Mouse (Mus musculus) urinary bladder, postnatal 36 days (tissue): Measurements from ENCODE around the gene Gm14862.

ENCODE experiments used
- DNase-seq, 2 experiments: peaks; one replicate each; pipeline ENCODE4 v3.0.0; 2022; ENCODE audit warnings: low spot score in 2 of 2, mixed read lengths in 1 of 2

The Gm14862 gene

DNA sequence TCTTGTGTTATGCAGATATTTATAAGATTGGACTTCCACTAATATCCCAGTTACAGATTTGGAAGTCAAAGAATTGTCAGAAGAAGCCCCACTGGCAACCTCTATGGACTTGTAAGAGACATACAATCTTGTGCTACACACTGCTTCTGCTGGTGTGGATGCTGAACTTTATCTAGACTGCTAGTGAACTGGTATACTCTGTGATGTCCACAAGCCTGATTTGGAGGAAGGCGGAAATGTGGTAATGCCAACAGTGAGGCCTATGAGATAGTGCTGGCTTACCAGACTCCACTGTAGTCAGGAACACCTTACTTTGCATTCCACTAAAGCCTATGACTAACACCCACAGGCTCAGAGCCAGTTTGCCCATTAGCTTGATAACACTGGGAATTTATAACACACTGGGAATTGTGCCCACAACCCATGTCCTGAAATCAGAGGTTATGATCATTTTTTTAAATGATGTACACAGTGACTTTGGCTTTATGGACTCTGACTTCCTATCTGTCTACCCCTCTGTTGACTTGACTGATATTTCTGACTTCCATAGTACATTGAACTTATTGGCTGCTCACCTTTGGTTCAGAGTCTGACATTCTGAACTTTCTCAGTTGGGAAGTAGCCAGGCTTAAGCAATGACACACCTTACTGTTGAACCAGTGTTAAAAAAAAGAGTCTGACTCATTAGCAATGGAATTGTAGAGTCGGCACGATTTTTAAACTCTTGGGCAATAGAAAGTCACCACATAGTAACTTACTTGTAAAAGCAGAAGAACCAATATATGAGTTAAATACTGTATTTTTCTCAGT is 34.1 kb downstream of the Gm14862 start:
- peak; percentile 18 to 25 for DNase-seq

DNA sequence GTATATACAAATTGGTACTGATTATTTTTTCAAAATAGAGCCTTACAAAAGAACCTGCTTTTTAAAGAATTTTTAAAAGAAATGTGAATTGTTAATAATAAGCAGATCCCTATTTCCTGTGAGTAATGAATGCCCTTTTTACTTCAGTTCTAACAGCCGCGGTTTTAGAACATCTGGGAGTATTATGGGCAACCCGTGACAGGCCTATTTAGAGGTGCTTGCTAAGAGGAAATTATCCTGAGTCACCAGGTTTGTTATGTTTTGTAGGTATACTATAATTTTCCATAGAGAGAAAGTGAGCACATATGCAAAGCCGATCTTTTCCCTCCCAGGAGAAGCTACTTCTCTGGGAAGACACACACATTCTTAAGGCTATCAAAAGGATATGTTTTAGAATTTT is 35.0 kb downstream of the Gm14862 start:
- DNase-seq = no peak

DNA sequence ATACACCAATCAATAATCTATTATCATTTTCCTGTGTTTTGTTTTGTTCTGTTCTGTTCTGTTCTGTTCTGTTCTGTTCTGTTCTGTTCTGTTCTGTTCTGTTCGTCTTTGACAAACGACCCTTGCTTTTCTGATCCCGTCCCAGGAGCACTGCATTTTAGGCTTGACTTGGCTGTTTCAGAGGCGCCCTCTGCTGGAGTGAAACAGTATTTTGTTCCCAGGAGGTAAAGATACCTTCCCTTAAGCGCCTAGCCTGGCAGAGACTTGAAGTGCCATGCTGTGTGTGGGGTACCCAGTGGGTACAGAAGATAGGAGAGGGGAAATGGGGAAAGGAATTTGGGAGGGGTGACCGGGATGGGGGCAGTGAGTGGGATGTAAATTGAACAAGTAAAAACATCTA is 35.5 kb downstream of the Gm14862 start:
- DNase-seq = no peak

DNA sequence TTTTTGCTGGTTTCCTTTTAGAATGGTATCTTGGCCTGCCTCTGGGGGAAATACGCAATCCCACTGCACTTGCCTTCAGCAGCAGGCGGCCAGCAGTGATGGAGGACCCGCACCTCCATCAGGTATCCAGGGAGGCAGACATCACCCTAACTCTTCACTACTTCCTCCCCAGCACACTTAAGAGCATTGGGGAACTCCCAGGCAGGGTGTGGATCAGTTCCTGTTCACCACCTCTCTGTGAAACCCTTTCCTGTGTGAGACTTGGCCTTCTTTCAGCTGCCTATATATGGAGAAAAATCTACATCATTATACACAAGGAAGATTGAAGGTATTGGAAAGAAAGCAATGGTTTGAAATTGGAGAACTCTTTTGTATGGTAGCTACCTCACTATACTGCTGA is 37.1 kb downstream of the Gm14862 start:
- no peak for DNase-seq

DNA sequence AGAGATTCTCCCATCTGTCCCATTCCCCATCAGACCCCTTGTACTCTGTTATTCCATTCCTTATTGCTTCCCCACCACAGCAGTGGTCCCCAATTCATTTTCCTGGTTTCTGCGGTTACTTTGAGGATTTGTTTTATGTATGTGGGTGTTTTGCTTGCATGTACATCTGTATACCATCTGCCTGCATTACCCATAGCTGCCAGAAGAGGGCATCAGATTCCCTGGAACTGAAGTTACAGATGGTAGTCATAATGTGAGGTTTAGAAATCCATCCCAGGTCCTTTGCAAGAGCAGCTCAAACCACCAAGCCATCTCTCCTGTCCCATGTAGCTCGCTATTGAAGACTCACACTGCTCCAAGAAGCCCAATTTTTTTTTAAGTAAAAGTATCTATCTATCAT is 40.5 kb downstream of the Gm14862 start:
- no peak for DNase-seq

DNA sequence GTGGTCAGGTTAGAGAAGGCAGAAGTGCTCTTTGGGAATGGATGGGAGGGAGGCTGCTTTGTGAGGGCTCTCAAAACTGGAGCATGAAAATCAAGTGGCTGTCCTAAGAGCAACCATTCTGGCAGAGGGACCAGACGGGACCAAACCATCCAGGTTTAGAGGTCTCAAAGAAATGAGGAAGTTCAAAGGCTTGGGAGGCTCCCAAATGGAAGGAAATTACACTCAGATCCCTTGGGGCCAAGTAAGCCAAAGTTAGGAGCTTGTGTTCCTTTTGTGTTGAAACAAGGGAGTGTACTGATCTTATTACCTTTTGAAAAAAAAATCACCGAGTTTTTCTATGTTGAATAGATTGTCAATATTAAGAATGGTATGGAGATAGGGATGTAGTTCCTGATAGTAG is 51.6 kb downstream of the Gm14862 start:
- no peak for DNase-seq

DNA sequence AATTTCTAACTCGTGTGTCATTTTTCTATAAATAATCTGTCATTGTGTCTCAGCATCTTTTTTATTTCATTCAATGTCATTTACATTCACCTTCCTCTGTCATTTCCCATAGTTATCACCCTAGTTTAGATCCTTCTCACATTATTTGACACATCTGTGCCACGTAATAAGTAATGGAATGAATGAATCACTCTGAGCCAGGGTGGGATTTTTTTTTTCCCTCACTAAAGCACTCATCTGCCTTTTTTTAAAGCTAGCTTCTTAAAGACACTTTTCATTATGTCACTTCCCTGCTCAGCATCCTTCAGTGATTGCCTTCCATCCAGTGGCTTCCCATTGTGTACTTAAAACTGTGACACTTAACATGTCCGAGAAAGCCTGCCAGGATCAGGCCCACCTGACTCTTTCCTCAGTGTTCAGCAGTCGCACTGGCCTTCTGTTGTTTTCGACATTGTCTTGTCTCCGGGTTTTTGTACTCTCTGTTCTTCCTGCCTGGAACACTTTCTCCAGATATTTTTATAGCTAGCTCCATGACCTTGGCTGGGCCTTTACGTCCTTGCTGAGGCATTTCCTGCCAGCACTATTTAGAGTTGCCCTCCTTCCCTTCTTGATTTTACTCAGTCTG is 53.8 kb downstream of the Gm14862 start:
- DNase-seq = no peak

DNA sequence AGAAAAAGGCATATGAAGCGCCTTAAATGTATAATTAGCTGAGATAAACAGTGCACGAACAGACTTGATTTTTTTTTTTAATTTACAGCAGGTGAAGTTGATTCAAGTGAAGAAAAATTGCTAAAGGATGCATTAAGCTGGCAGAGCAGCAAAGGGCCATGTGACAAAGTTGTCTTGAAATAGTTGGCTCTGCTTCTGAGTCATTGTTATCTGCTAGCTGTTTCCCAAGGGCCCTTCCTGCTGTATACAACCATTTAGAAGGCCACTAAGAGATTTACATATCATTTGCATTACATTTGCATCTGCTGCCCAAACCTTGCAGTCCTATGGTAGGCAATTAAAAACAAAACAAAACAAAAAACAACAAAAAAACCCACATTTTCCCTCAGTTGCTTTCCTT is 54.7 kb downstream of the Gm14862 start:
- no peak for DNase-seq
